15 mouse cellular contexts compared by ENCODE assay signal in genomic region chr7:16871600-16871999, GRCm38 (mm10). TPM values are rescaled to one million over a fixed set of nuclear protein-coding genes. Genes with fewer than 3 reads are reported as not detected.
"Had no signal": no experiment of that assay in that cellular context is flagged by ENCODE, and none has a peak within 500 bp of the region (broad histone marks: within the 10 kb centered on the region; RNA-seq: fewer than 3 reads in every experiment).

No protein-coding gene starts in this region.

- H3K27ac ChIP-seq: liver, embryonic 13.5 days; midbrain, embryonic 10.5 days had no signal

- H3K9me3 ChIP-seq: liver, embryonic 13.5 days; megakaryocyte, embryonic 14.5 days; midbrain, embryonic 10.5 days had no signal

- H3K4me2 ChIP-seq: liver, embryonic 13.5 days had no signal

- H3K9ac ChIP-seq: liver, embryonic 13.5 days had no signal

- ATAC-seq: lung, postnatal 0 days had no signal

- H3K4me3 ChIP-seq: liver, embryonic 13.5 days; megakaryocyte, embryonic 14.5 days; midbrain, embryonic 10.5 days had no signal

- DNase-seq: kidney, adult 18-20 months; kidney, adult 9 months; kidney, postnatal 10 days; kidney, postnatal 36 days; left cerebral cortex, postnatal 4 days; liver, embryonic 13.5 days; lung, adult 2 months; lung, postnatal 36 days; midbrain, embryonic 14.5 days; thymus, postnatal 36 days had no signal

RNA-seq across cellular contexts. Expression of gene Gng8, which starts 20.0 kb away (rescaled TPM):
- total RNA-seq: liver, adult 2 months had no signal

RNA-seq across cellular contexts. Expression of gene Ptgir, which starts 34.7 kb away (rescaled TPM):
- total RNA-seq: left cerebral cortex, postnatal 4 days had no signal
- polyA plus RNA-seq: neural tube, embryonic 14.5 days had no signal
